Mouse (Mus musculus): Measurements from ENCODE around the gene Mex3a. TPM values are rescaled to one million over a fixed set of nuclear protein-coding genes. Genes with fewer than 3 reads are reported as not detected.

The Mex3a gene
- total RNA-seq, 2 experiments from 2014 or later, result 0.15 to 0.20 TPM

DNA sequence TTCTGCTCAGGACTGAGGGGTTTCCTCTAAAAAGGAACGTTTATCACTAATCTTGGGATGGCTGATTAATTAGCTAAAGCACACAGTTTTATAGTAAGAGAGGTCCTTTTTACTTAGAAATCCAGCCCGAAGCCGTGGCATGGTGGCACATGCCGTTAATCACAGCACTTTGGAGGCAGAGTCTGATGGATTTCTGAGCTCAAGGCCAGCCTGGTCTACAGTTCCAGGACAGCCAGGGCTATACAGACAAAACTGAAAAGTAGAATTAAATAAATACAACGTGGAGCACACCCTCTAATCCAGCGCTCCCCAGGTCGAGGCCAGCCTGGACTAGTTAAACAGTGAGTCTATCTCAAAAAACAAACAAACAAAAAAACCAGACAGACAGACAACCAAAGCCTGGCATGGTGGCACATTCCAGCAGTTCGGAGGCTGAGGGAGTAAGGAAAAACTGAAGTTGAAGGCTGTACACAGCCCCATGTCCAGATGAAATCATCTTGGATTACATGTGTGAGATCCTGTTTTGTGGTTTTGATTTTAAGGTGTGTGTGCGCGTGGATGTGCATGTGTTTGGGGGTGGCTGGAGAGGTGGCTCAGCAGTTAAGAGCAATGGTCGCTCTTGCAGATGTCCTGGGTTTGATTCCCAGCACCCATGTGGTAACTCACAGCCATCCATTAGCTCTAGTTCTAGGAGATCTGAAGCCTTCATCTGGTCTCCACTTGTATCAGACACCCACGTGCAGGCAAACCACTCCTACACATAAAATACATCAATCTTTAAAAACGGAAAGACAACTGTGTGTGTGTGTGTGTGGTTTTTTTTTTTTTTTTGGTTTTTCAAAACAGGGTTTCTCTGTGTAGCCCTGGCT is 21.5 kb upstream of the Mex3a start:
- TF ChIP-seq CTCF (IDR thresholded peaks at IDR 0.05), result no peak
- Histone ChIP-seq H3K4me3 (peak overlapping the region; percentile 75), H3K27ac (peak overlapping the region; percentile 93)
- intact Hi-C loops (cut with DNase I), result no loop called here
- no peak for DNase-seq

DNA sequence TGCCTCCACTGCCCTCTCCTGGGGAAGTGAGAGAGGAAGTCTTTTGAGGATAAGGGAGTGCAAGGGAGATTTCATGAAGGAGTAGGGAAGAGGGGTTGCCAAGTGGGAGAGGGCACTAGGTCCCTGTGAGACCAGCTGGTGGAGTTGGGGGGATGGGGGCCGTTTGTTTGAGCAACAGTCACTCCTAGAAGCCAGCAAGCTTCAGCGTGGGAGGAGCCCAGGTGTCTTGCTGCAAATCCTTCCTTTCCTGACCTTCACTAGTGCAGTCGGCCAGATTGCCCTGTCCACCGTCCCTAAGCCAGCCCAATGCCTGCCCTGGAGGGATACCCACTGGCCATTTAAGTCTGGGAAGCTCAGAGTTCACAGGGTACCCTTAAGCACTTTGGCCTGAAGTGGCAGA is 20.6 kb upstream of the Mex3a start:
- H3K4me3 ChIP-seq, result no peak overlapping the region
- DNase-seq, result no peak
- H3K27ac ChIP-seq, result peak overlapping the region; percentile 83
- TF ChIP-seq CTCF (IDR thresholded peaks at IDR 0.05), result no peak
- intact Hi-C loops (cut with DNase I), result no loop called here

DNA sequence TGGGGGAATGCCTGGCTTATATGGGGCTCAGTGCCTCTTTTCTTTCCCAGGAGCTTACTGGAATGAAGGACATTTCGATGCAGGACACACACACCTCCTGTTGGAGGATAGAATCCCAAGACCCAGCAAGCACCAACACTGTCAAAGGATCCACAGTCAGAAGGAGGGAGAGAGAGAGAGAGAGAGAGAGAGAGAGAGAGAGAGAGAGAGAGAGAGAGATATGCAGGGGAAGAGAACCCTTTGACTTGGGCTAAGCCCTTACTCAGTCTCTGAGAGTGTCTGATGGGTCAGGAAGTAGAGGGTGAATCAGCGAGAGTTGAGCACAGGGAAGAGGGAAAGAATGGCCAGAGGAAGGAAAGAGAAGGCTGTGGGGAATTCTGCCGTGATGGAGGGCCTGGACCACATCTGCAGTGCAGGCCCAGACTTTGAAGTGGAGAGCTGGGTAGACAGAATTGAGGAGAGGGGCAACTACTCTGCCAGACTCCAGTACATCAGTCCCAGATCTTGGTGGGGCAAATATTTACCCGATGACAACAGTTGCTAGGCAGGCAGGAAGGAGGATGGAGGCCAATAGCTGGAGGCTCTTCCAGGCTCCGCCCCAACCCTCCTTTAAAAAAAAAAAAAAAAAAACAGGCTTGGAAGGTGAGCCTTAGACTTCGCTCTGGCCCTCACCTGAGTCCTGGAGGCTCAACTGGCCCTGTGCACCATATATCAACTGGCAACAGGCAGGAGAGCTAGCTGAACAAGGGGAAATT is 19.9 kb upstream of the Mex3a start:
- intact Hi-C loops (cut with DNase I), result no loop called here
- peak; percentile 31 for DNase-seq
- no peak for TF ChIP-seq CTCF (IDR thresholded peaks at IDR 0.05)
- Histone ChIP-seq H3K27ac (peak overlapping the region; percentile 83), H3K4me3 (no peak overlapping the region)

DNA sequence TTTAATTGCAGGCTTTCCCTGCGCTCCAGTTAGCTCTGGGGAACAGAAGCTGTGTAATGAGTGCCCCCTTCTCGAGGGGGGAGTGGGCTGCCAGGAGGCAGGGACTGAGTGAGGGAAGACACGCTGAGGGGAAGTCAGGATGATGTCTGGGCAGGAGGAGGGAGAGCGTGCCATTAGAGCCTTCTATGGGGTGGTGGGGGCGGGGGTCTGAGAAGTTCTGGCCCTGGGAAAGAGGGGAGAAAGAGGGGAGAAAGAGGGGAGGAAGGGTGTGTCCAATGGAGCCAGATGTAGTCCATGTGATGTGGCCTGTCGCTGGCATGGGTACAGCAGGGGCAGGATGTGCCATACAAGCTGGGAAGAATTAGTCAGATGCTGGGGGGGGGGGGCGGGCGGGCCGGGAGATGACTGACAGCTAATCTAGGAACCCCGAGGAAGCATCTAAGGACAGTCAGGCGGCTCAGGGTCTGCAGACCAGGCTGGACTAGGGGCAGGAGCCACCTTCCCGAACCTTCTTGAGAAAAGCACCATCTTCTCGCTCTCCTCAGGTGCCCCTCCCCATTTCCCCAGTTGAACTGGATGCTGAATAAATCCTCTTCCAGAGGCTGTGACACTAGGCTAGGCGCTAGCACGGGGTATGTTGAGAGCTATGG is 19.2 kb upstream of the Mex3a start:
- peak; percentile 59 for DNase-seq
- H3K4me3 ChIP-seq, result no peak overlapping the region
- intact Hi-C loops (cut with DNase I), result no loop called here
- H3K27ac ChIP-seq, result peak overlapping the region; percentile 83
- TF ChIP-seq CTCF (IDR thresholded peaks at IDR 0.05), result no peak

DNA sequence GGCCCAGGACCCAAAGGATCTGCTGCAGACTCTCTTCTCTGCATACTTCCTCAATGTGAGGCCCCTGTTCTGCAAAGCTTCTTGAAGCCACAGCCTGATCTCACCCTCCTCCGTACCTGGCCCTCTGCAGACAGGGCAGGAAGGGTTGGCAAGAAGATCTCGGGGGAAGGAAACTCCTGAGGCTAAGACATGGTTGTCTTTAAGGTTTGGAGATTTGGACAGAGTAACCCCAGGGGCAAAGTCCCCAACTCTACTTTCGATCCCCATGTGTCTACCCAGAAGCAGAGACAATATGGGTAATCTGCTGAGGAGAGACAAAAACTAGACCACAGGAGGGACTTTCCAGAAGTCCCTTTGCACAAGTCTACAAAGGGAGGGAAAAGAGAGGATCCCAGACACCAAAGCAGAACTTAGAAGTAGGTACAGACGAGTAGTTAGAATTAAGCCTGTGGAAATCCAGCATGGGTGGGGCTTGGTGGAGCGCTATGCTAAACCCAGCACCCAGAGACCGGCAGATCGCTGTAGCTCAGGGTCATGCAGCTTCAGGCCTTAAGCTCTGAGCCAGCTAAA is 18.6 kb upstream of the Mex3a start:
- no peak for DNase-seq
- peak overlapping the region; percentile 83 for H3K27ac ChIP-seq
- intact Hi-C loops (cut with DNase I), result no loop called here
- H3K4me3 ChIP-seq, result no peak overlapping the region
- TF ChIP-seq CTCF (IDR thresholded peaks at IDR 0.05), result no peak

DNA sequence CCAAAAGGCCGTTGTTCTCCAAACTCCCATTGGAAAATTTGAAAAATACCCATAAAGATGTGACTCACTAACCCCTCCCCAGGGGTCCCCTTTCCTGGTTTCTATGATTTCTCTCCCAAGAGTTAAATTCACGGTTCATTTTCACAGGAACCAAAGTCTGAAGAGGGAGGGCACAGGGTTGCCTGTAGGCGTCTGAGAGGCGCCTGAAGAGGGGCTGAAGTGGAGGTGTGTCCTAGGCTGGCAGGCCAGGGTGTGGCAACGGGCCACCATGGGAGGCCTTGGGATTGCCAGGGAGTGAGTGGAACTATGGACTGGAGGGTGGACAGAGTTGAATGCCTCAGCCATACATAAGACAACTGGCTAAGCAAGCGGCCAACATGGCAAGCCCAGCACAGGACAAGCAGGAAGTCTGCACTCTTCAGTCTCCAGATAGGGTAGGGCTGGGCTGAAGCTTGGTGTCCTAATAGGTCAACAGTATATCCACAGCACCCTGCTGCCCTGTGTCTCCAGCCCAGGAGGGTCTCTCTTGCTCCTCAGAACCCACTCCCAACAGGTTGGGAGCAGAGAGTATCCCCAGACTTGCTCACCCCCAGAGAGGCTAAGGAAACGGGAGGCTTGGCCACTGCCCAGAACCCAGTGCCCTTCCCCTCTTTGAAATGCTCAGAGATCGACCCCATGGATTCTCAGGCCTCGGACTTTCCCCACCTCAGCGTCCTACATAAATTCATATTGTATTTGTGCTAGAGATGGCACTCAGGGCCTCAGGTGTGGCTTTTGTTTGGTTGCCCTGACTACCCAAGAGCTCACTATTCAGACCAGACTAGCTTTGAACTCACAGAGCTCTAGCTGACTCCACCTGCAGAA is 17.7 kb upstream of the Mex3a start:
- no peak overlapping the region for H3K4me3 ChIP-seq
- TF ChIP-seq CTCF (IDR thresholded peaks at IDR 0.05), result no peak
- intact Hi-C loops (cut with DNase I), result no loop called here
- no peak for DNase-seq
- H3K27ac ChIP-seq, result peak overlapping the region; percentile 83

DNA sequence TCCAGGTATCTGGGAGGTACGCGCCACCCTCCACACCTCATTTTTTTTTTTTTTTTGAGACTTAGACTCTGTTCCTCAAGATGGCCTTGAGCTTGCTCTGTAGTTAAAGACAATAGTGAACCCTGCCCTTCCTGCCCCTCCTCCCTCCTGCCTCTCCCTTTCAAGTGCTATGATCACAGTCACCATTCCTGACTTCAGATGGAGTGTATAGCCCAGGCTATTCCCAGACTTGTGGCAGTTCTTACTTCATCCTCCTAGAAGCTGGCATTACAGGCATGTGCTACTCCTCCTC is 17.2 kb upstream of the Mex3a start:
- H3K4me3 ChIP-seq, result no peak overlapping the region
- DNase-seq, result no peak
- intact Hi-C loops (cut with DNase I), result no loop called here
- no peak for TF ChIP-seq CTCF (IDR thresholded peaks at IDR 0.05)
- H3K27ac ChIP-seq, result no peak overlapping the region

DNA sequence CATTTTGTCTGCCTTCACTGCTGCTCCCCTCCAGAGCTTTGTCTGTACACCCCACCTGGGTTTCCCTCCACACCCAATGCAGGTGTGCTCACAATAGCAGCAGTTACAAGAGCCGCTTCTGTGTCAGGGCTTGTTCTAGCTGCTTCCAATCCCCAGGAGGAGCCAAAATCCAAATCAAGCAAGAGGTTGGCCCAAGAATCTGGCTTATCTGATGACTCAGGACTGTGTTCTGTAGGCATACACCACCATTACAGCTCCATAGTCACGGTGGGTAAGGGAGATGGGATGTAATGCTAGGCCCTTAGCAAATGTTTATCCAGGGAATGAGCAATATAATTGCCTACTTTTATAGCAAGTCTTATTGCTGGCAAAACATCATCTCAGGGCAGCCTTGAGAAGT is 15.8 kb upstream of the Mex3a start:
- intact Hi-C loops (cut with DNase I), result no loop called here
- Histone ChIP-seq H3K27ac (no peak overlapping the region), H3K4me3 (no peak overlapping the region)
- no peak for DNase-seq
- no peak for TF ChIP-seq CTCF (IDR thresholded peaks at IDR 0.05)

DNA sequence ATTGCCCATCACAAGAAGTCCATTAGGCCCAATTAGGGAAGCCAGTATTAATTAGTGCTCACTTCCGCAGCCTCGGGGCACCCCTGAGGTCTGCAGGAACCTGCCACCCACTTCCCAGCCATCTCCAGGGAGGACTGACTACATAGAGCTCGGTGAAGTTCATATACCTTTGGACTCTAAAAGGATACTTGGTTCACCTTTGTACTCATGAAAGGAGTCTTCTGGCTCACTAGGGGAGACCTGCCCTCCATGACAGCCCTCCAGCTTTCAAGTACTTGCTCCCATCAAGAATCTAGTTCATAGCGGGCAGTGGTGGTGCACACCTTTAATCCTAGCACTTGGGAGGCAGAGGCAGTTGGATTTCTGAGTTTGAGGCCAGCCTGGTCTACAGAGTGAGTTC is 13.8 kb upstream of the Mex3a start:
- no peak for TF ChIP-seq CTCF (IDR thresholded peaks at IDR 0.05)
- intact Hi-C loops (cut with DNase I), result no loop called here
- H3K27ac ChIP-seq, result no peak overlapping the region
- no peak overlapping the region for H3K4me3 ChIP-seq
- no peak for DNase-seq

DNA sequence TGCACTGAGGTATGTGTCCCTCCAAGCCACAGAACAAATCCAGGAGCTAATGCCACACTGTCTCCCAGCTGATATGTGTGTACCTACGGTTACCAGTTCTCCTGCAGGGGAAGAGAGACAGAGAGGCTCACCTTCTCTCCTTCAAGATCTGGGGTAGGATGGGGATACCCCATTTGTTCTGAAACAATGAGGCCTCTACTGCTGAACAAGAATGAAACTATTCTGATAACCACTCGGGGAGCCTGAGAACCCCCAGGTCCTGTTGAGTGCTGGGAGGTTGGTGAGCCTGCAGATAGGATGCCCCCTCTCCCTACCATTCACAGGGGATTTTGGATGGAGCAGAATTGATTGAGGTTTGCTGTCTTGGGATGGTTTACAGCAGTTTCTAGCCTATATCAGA is 12.1 kb upstream of the Mex3a start:
- Histone ChIP-seq H3K4me3 (no peak overlapping the region), H3K27ac (no peak overlapping the region)
- intact Hi-C loops (cut with DNase I), result no loop called here
- TF ChIP-seq CTCF (IDR thresholded peaks at IDR 0.05), result no peak
- DNase-seq, result no peak

DNA sequence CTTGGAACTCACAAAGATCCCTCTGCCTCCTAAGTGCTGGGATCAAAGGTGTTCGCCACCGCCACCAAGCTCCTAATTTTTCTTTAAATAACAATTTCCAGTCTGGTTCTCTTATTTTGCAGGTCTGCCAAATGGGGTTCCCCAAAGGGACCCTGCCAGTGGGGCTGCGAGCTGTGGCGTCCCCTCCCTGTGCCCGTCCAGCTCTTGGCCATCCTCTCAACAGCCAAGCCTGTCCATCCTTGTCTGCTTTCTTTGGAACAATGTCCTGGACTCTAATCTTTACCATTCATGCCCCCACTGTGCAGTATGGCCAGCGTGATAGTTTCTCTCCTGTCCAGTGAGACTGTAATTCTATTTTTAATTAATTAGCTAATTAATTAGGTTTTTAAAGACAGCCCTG is 11.0 kb upstream of the Mex3a start:
- no peak overlapping the region for H3K27ac ChIP-seq
- no peak overlapping the region for H3K4me3 ChIP-seq
- no peak for TF ChIP-seq CTCF (IDR thresholded peaks at IDR 0.05)
- intact Hi-C loops (cut with DNase I), result no loop called here
- no peak for DNase-seq

DNA sequence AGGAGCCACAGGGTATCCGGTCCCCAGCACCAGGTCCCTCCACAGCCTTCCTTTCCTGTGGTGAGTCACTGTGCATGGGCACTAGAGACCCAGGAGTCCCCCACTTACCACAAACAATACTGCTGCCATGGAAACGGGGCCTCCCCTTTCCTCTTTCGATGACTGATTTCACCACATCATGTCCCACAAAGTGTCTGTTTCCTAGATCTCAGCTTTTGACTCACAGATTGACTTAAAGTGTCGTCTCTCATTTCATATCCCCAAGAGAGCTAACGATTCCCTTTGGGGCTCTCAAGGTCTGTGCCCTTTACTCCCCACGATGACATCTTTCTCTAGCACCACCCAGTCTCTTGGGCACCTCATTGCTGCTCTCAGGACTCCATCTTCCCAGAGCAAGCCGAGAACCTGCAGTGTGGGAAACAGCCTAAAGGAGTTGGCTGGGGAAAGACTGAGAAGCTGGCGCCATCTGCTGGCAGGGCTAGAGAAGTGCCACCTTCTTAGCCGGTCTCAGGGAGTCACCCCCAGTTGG is 10.3 kb upstream of the Mex3a start:
- TF ChIP-seq CTCF (IDR thresholded peaks at IDR 0.05), result no peak
- Histone ChIP-seq H3K27ac (0 out of 2 replicates have a peak overlapping the region, but pooled peaks have one; percentile 6), H3K4me3 (no peak overlapping the region)
- intact Hi-C loops (cut with DNase I), result loop anchor here (1.0 kb wide), 2 partner anchors 34 to 39 kb away; no protein-coding TSS in a partner anchor
- peak; percentile 84 for DNase-seq
